In genomic region chr11:69936156-69936555, GRCm38 (mm10) we compare ENCODE assay signal across 8 mouse cellular contexts. TPM values are rescaled to one million over a fixed set of nuclear protein-coding genes. Genes with fewer than 3 reads are reported as not detected.
A peak's percentile ranks its signal among the peaks of the same experiment; 100 is the strongest.
DNase-seq lines count a peak whose midpoint lies in the region; ATAC-seq and TF ChIP-seq lines count a peak whose summit lies in the region.

No protein-coding gene starts in this region.

- H3K4me1 ChIP-seq in heart, embryonic 12.5 days (replicated peaks): peaks cover 28% of the 10 kb centered on the region
- H3K4me1 ChIP-seq in embryonic facial prominence, embryonic 11.5 days (ENCODE audit: control insufficient read depth, insufficient read depth, low read length): peaks cover 6% of the 10 kb centered on the region
- H3K4me1 ChIP-seq in hindbrain, postnatal 0 days (ENCODE audit: insufficient read depth, low read length): peaks cover 16% of the 10 kb centered on the region; the same call in 1 of the 2 replicates
- H3K4me1 ChIP-seq in liver, embryonic 16.5 days (ENCODE audit: control insufficient read depth, low read depth, low read length): peaks cover 25% of the 10 kb centered on the region

- H3K4me2 ChIP-seq in heart, embryonic 12.5 days: peak overlapping the region; percentile 98
- H3K4me2 ChIP-seq in embryonic facial prominence, embryonic 11.5 days (ENCODE audit: low read depth, low read length): peak overlapping the region; percentile 100
- peak overlapping the region; percentile 89 for H3K4me2 ChIP-seq in hindbrain, postnatal 0 days (ENCODE audit: low read depth, low read length)
- peak overlapping the region; percentile 95 for H3K4me2 ChIP-seq in liver, embryonic 16.5 days (ENCODE audit: low read depth, low read length)

- no peaks in the 10 kb centered on the region for H3K9me3 ChIP-seq in heart, embryonic 12.5 days (replicated peaks)
- H3K9me3 ChIP-seq in embryonic facial prominence, embryonic 11.5 days (replicated peaks; ENCODE audit: control insufficient read depth, low read length): no peaks in the 10 kb centered on the region
- no peaks in the 10 kb centered on the region for H3K9me3 ChIP-seq in hindbrain, postnatal 0 days (ENCODE audit: low read length)
- no peaks in the 10 kb centered on the region for H3K9me3 ChIP-seq in liver, embryonic 16.5 days (replicated peaks; ENCODE audit: control insufficient read depth, low read length)

- H3K4me3 ChIP-seq in heart, embryonic 12.5 days: peak overlapping the region; percentile 59
- H3K4me3 ChIP-seq in embryonic facial prominence, embryonic 11.5 days (ENCODE audit: low read depth, low read length): peak overlapping the region; percentile 58
- peak overlapping the region; percentile 51 for H3K4me3 ChIP-seq in hindbrain, postnatal 0 days (ENCODE audit: low read length)
- H3K4me3 ChIP-seq in liver, embryonic 16.5 days (ENCODE audit: low read depth, low read length): peak overlapping the region; percentile 64

- H3K27ac ChIP-seq in heart, embryonic 12.5 days (ENCODE audit: poor library complexity, severe bottlenecking): no peak overlapping the region
- no peak overlapping the region; the same call in 1 of the 2 replicates for H3K27ac ChIP-seq in embryonic facial prominence, embryonic 11.5 days (replicated peaks; ENCODE audit: low read depth, low read length)
- no peak overlapping the region; the same call in 1 of the 2 replicates for H3K27ac ChIP-seq in hindbrain, postnatal 0 days
- no peak overlapping the region for H3K27ac ChIP-seq in liver, embryonic 16.5 days (ENCODE audit: low read length)

- ATAC-seq in heart, embryonic 12.5 days (ENCODE audit: insufficient number of reproducible peaks, low FRiP score): 0 out of 2 replicates have a peak, but pooled peaks have one; percentile 4
- no peak; the same call in 1 of the 2 replicates for ATAC-seq in embryonic facial prominence, embryonic 11.5 days (replicated peaks; ENCODE audit: insufficient number of reproducible peaks, low FRiP score, low TSS enrichment, low read depth)
- ATAC-seq in hindbrain, postnatal 0 days: no peak
- no peak for ATAC-seq in liver, embryonic 16.5 days (ENCODE audit: low read depth)

- peak overlapping the region; percentile 75 for H3K9ac ChIP-seq in heart, embryonic 12.5 days
- H3K9ac ChIP-seq in embryonic facial prominence, embryonic 11.5 days (replicated peaks; ENCODE audit: low read length): peak overlapping the region; percentile 70
- peak overlapping the region; percentile 58 for H3K9ac ChIP-seq in hindbrain, postnatal 0 days (replicated peaks; ENCODE audit: low read length)
- H3K9ac ChIP-seq in liver, embryonic 16.5 days (ENCODE audit: low read depth, low read length): peak overlapping the region; percentile 54; the same call in 1 of the 2 replicates

- no peak for DNase-seq in heart, adult 11 months
- DNase-seq in embryonic facial prominence, embryonic 11.5 days (ENCODE audit: low spot score): peak; percentile 37
- DNase-seq in hindbrain, postnatal 0 days (ENCODE audit: low spot score): no peak
- peak; percentile 73 for DNase-seq in testis, postnatal 14 days (ENCODE audit: low spot score)
- no peak for DNase-seq in frontal cortex, postnatal 25 days (ENCODE audit: low spot score in 2 of 2)
- DNase-seq in left cerebral cortex, adult 11 months (ENCODE audit: low spot score): no peak

- peaks cover 48% of the 10 kb centered on the region for H3K27me3 ChIP-seq in heart, embryonic 12.5 days (replicated peaks)
- 0 out of 2 replicates have a peak, but pooled peaks cover 2% of the 10 kb centered on the region for H3K27me3 ChIP-seq in embryonic facial prominence, embryonic 11.5 days (ENCODE audit: control insufficient read depth, insufficient read depth, low read length)
- peaks cover 6% of the 10 kb centered on the region; the same call in 1 of the 2 replicates for H3K27me3 ChIP-seq in hindbrain, postnatal 0 days (ENCODE audit: insufficient read depth, low read length)
- H3K27me3 ChIP-seq in liver, embryonic 16.5 days (ENCODE audit: control insufficient read depth, insufficient read depth, low read depth, low read length): peaks cover 63% of the 10 kb centered on the region

- TF ChIP-seq CTCF in hindbrain, postnatal 0 days (IDR thresholded peaks at IDR 0.05; ENCODE audit: low read depth): no peak

- no peaks in the 10 kb centered on the region for H3K36me3 ChIP-seq in heart, embryonic 12.5 days
- H3K36me3 ChIP-seq in embryonic facial prominence, embryonic 11.5 days (replicated peaks; ENCODE audit: control insufficient read depth, insufficient read depth, low read depth, low read length): no peaks in the 10 kb centered on the region
- no peaks in the 10 kb centered on the region for H3K36me3 ChIP-seq in hindbrain, postnatal 0 days (ENCODE audit: insufficient read depth, low read length)
- H3K36me3 ChIP-seq in liver, embryonic 16.5 days (ENCODE audit: control insufficient read depth, insufficient read depth): no peaks in the 10 kb centered on the region

- WGBS in heart, embryonic 12.5 days: 2% methylated on average over 30 of the region's 30 CpGs
- 2% methylated on average over 30 of the region's 30 CpGs for WGBS in embryonic facial prominence, embryonic 11.5 days
- WGBS in hindbrain, postnatal 0 days: 2% methylated on average over 30 of the region's 30 CpGs
- WGBS in liver, embryonic 16.5 days (ENCODE audit: insufficient replicate concordance): 1% methylated on average over 29 of the region's 30 CpGs

RNA-seq across cellular contexts. Expression of gene Ybx2, which starts 0.6 kb away (rescaled TPM):
- 2.0 and 2.6 TPM in 2 replicates for polyA plus RNA-seq in heart, embryonic 12.5 days (2016; fragmentation: Nextera tagmentation; extraction: Ambion mirVana)
- 5.5 and 6.6 TPM in 2 replicates for polyA plus RNA-seq in embryonic facial prominence, embryonic 11.5 days (2014; fragmentation: Nextera tagmentation; extraction: Ambion mirVana)
- 23.9 and 31.1 TPM in 2 replicates for total RNA-seq in hindbrain, postnatal 0 days (2014; rRNA removed)
- 3.3 and 5.9 TPM in 2 replicates for polyA plus RNA-seq in hindbrain, postnatal 0 days (2015; fragmentation: Nextera tagmentation; extraction: Ambion mirVana)
- polyA plus RNA-seq in liver, embryonic 16.5 days (2015; fragmentation: Nextera tagmentation; extraction: Ambion mirVana): 0.18 TPM in 1 of 2 replicates, not detected in the other

RNA-seq across cellular contexts. Expression of gene Slc2a4, which starts 11.8 kb away (rescaled TPM):
- polyA plus RNA-seq in heart, embryonic 12.5 days (2016; fragmentation: Nextera tagmentation; extraction: Ambion mirVana): 25.9 and 28.8 TPM in 2 replicates
- 20.2 and 20.5 TPM in 2 replicates for polyA plus RNA-seq in embryonic facial prominence, embryonic 11.5 days (2014; fragmentation: Nextera tagmentation; extraction: Ambion mirVana)
- 9.5 and 12.8 TPM in 2 replicates for total RNA-seq in hindbrain, postnatal 0 days (2014; rRNA removed)
- 6.1 and 6.5 TPM in 2 replicates for polyA plus RNA-seq in hindbrain, postnatal 0 days (2015; fragmentation: Nextera tagmentation; extraction: Ambion mirVana)
- polyA plus RNA-seq in liver, embryonic 16.5 days (2015; fragmentation: Nextera tagmentation; extraction: Ambion mirVana): 18.4 and 22.6 TPM in 2 replicates

RNA-seq across cellular contexts. Expression of gene Eif5a, which starts 14.4 kb away (rescaled TPM):
- polyA plus RNA-seq in heart, embryonic 12.5 days (2016; fragmentation: Nextera tagmentation; extraction: Ambion mirVana): 1,286 and 1,307 TPM in 2 replicates
- polyA plus RNA-seq in embryonic facial prominence, embryonic 11.5 days (2014; fragmentation: Nextera tagmentation; extraction: Ambion mirVana): 2,030 and 2,067 TPM in 2 replicates
- 491 and 500 TPM in 2 replicates for total RNA-seq in hindbrain, postnatal 0 days (2014; rRNA removed)
- 1,157 and 1,160 TPM in 2 replicates for polyA plus RNA-seq in hindbrain, postnatal 0 days (2015; fragmentation: Nextera tagmentation; extraction: Ambion mirVana)
- 1,065 and 1,134 TPM in 2 replicates for polyA plus RNA-seq in liver, embryonic 16.5 days (2015; fragmentation: Nextera tagmentation; extraction: Ambion mirVana)

RNA-seq across cellular contexts. Expression of gene Gps2, which starts 22.5 kb away (rescaled TPM):
- polyA plus RNA-seq in heart, embryonic 12.5 days (2016; fragmentation: Nextera tagmentation; extraction: Ambion mirVana): 49.2 and 50.6 TPM in 2 replicates
- polyA plus RNA-seq in embryonic facial prominence, embryonic 11.5 days (2014; fragmentation: Nextera tagmentation; extraction: Ambion mirVana): 76.2 and 81.8 TPM in 2 replicates
- total RNA-seq in hindbrain, postnatal 0 days (2014; rRNA removed): 48.1 and 67.6 TPM in 2 replicates
- 60.8 and 65.9 TPM in 2 replicates for polyA plus RNA-seq in hindbrain, postnatal 0 days (2015; fragmentation: Nextera tagmentation; extraction: Ambion mirVana)
- polyA plus RNA-seq in liver, embryonic 16.5 days (2015; fragmentation: Nextera tagmentation; extraction: Ambion mirVana): 81.1 and 83.1 TPM in 2 replicates

RNA-seq across cellular contexts. Expression of gene Cldn7, which starts 28.4 kb away (rescaled TPM):
- polyA plus RNA-seq in heart, embryonic 12.5 days (2016; fragmentation: Nextera tagmentation; extraction: Ambion mirVana): 2.1 and 2.5 TPM in 2 replicates
- polyA plus RNA-seq in embryonic facial prominence, embryonic 11.5 days (2014; fragmentation: Nextera tagmentation; extraction: Ambion mirVana): 17.1 and 22.0 TPM in 2 replicates
- total RNA-seq in hindbrain, postnatal 0 days (2014; rRNA removed): not detected in 2 replicates
- 0.18 and 0.19 TPM in 2 replicates for polyA plus RNA-seq in hindbrain, postnatal 0 days (2015; fragmentation: Nextera tagmentation; extraction: Ambion mirVana)
- 5.4 and 11.7 TPM in 2 replicates for polyA plus RNA-seq in liver, embryonic 16.5 days (2015; fragmentation: Nextera tagmentation; extraction: Ambion mirVana)

Comparison
In these comparisons a context has a peak if more than half of its experiments do, and no peak if none do; other contexts are left out.
1. DNase-seq: peak in embryonic facial prominence, embryonic 11.5 days (single experiment) and testis, postnatal 14 days (single experiment); none in heart, adult 11 months (single experiment), hindbrain, postnatal 0 days (single experiment), frontal cortex, postnatal 25 days (0 of 2) and left cerebral cortex, adult 11 months (single experiment).
2. Peak in every context shown above with its lines, with median percentiles within 50 percentile points of each other: H3K4me2 ChIP-seq, H3K4me3 ChIP-seq and H3K9ac ChIP-seq.